Mouse (Mus musculus): ENCODE data around the gene Colgalt1. TPM values are rescaled to one million over a fixed set of nuclear protein-coding genes. Genes with fewer than 3 reads are reported as not detected.

Colgalt1 gene
- 34.5 and 44.4 TPM in 2 replicates for polyA plus RNA-seq (2015; fragmentation: Nextera tagmentation; extraction: Ambion mirVana)

GRCm38 (mm10) chr8:71610822-71611651 lies at the start of gene Colgalt1:
TSS of gene Colgalt1 (plus strand) at chr8:71610998.

DNA sequence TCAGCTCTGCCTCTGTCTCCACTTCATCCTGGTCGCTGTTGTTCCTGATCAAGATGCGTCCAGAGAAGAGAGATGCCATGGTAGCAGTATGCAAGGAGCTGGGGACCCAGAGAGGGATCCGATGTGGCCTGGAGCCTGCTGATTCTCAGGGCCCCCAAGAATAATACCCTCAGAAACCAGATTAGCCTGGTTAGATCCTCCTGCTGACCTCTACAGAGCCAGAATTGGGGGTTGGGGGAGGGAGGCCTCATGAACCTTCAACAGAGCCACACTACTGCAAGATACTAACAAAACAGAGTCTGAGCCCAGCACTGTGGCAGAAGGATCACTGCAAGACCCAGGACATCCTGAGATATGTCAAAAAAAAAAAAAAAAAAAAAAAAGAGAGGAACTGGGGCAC lies 44.3 kb upstream of the Colgalt1 start, which contains the start of gene Nxnl1:
Gene Nxnl1, minus strand, starts transcription at position 101 of the 400 bp plus-strand sequence.

GRCm38 (mm10) chr8:71568387-71568937 lies 42.3 kb upstream of the Colgalt1 start, which contains the start of gene Slc27a1:
TSS of gene Slc27a1 (plus strand) at chr8:71568882.

DNA sequence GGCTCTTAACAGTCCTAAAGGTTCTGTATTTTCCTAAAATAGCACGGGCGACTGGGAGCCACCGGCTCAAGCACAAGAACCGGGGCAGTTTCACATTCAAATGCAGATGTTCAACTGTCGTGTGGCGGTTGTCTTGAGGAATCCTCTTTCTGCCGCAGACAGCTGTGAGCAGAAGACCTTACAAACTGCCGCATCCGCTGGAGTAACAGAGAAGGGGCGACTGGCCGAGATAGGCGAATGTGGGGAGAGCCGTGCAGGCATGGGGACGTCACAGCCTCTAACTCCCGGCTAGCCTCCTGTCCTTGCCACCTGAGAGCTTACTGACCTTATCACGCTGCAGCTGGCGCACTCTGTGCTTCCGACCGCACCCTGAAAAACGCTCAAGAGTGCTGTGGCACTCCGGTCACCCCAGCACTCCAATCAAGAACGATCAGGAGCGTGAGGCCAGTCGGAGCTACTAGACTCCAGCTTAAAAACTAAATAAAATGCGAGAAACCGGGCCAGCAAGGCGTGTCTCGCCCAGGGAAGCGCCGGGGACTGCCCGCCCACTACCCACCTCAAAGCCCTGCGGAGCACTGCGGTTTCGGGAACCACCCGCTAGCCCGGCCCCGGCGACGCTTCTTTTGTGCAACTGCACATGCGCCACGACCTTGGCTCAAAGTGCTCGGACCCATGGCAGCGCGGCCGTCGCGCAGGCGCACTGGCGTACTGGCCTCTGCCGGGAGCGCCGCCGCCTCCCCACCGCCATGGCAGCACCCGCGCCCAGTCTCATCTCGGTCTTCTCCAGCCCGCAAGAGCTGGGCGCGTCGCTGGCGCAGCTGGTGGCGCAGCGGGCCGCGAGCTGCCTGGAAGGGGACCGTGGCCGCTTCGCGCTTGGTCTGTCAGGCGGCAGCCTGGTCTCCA lies 19.1 kb upstream of the Colgalt1 start, which contains the start of gene Pgls:
Gene Pgls, plus strand, starts transcription at position 706 of the 903 bp plus-strand sequence.

DNA sequence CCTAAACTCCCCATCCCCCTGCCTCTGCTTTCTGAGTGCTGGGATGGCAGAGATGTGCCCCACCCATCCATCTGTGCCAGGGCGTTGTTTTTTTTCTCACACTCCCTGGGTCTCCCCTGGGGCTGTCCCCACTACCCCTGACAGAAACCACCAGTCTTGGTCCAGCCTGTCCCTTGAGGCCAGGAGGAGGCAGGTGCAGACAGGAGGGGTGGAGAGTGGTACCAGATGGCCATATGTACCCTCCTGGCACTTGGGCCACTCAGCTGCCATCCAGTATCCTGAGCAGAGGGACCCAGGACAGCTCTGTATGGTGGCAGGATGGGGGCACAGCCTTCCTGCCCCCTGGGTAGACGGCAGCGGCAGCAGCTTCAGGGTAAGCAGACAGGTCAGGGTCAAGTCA lies 13.3 kb upstream of the Colgalt1 start, which contains the start of gene Fam129c:
Gene Fam129c, plus strand, starts transcription at position 198 of the 400 bp plus-strand sequence.

DNA sequence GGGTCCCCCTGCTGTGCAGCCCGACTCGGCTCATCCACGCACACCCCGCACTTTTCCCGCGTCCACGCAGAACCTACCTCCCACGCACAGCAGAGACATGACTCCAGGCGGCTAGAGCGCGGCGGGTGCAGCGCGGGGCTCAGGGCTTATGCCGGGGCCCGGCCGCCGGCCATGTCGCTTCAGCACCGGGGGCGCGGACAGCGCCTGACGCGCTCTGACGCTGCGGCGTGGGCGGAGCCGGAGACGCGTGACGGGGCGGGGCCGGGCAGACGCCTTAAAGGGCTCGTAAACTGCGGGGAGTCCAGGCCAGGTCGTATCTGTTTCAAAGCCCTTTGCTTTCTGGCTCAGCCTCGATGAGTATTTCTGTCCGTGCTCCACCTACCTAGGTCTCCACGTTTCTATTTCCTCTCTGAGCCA lies 60.8 kb downstream of the Colgalt1 start, which contains the start of gene Unc13a:
Gene Unc13a, minus strand, starts transcription at position 209 of the 417 bp plus-strand sequence.

Other genes with a start within 250 kb of the Colgalt1 start
- gene Use1, start 244.2 kb upstream of the Colgalt1 start, polyA plus RNA-seq (2015; fragmentation: Nextera tagmentation; extraction: Ambion mirVana), result 74.6 and 89.0 TPM in 2 replicates
- 7.8 and 8.6 TPM in 2 replicates for gene Ocel1, start 239.7 kb upstream of the Colgalt1 start, polyA plus RNA-seq (2015; fragmentation: Nextera tagmentation; extraction: Ambion mirVana)
- 9.6 and 13.2 TPM in 2 replicates for gene Nr2f6, start 229.0 kb upstream of the Colgalt1 start, polyA plus RNA-seq (2015; fragmentation: Nextera tagmentation; extraction: Ambion mirVana)
- gene Ushbp1, start 215.2 kb upstream of the Colgalt1 start, polyA plus RNA-seq (2015; fragmentation: Nextera tagmentation; extraction: Ambion mirVana), result 7.3 and 10.4 TPM in 2 replicates
- gene Babam1, start 214.1 kb upstream of the Colgalt1 start, polyA plus RNA-seq (2015; fragmentation: Nextera tagmentation; extraction: Ambion mirVana), result 58.4 and 62.9 TPM in 2 replicates
- gene Ankle1, start 205.0 kb upstream of the Colgalt1 start, polyA plus RNA-seq (2015; fragmentation: Nextera tagmentation; extraction: Ambion mirVana), result 44.9 and 47.2 TPM in 2 replicates
- gene Abhd8, start 147.3 kb upstream of the Colgalt1 start, polyA plus RNA-seq (2015; fragmentation: Nextera tagmentation; extraction: Ambion mirVana), result 12.1 and 15.6 TPM in 2 replicates
- 132 and 137 TPM in 2 replicates for gene Mrpl34, start 146.0 kb upstream of the Colgalt1 start, polyA plus RNA-seq (2015; fragmentation: Nextera tagmentation; extraction: Ambion mirVana)
- gene Dda1, start 141.8 kb upstream of the Colgalt1 start, polyA plus RNA-seq (2015; fragmentation: Nextera tagmentation; extraction: Ambion mirVana), result 57.6 and 58.7 TPM in 2 replicates
- gene Ano8, start 125.0 kb upstream of the Colgalt1 start, polyA plus RNA-seq (2015; fragmentation: Nextera tagmentation; extraction: Ambion mirVana), result 0.48 and 0.53 TPM in 2 replicates
- gene Gtpbp3, start 122.9 kb upstream of the Colgalt1 start, polyA plus RNA-seq (2015; fragmentation: Nextera tagmentation; extraction: Ambion mirVana), result 8.7 and 9.3 TPM in 2 replicates
- 80.9 and 96.7 TPM in 2 replicates for gene Plvap, start 99.2 kb upstream of the Colgalt1 start, polyA plus RNA-seq (2015; fragmentation: Nextera tagmentation; extraction: Ambion mirVana)
- gene Ccdc194, start 85.3 kb upstream of the Colgalt1 start, polyA plus RNA-seq (2015; fragmentation: Nextera tagmentation; extraction: Ambion mirVana), result 0.11 and 0.13 TPM in 2 replicates
- 74.9 and 101 TPM in 2 replicates for gene Bst2, start 73.5 kb upstream of the Colgalt1 start, polyA plus RNA-seq (2015; fragmentation: Nextera tagmentation; extraction: Ambion mirVana)
- 45.0 and 54.4 TPM in 2 replicates for gene Mvb12a, start 68.1 kb upstream of the Colgalt1 start, polyA plus RNA-seq (2015; fragmentation: Nextera tagmentation; extraction: Ambion mirVana)
- 3.3 and 4.9 TPM in 2 replicates for gene Tmem221, start 52.1 kb upstream of the Colgalt1 start, polyA plus RNA-seq (2015; fragmentation: Nextera tagmentation; extraction: Ambion mirVana)
- 0.05 and 0.08 TPM in 2 replicates for gene Nxnl1, start 44.4 kb upstream of the Colgalt1 start, polyA plus RNA-seq (2015; fragmentation: Nextera tagmentation; extraction: Ambion mirVana)
- 7.9 and 14.5 TPM in 2 replicates for gene Slc27a1, start 42.1 kb upstream of the Colgalt1 start, polyA plus RNA-seq (2015; fragmentation: Nextera tagmentation; extraction: Ambion mirVana)
- 174 and 198 TPM in 2 replicates for gene Pgls, start 18.8 kb upstream of the Colgalt1 start, polyA plus RNA-seq (2015; fragmentation: Nextera tagmentation; extraction: Ambion mirVana)
- gene Fam129c, start 13.3 kb upstream of the Colgalt1 start, polyA plus RNA-seq (2015; fragmentation: Nextera tagmentation; extraction: Ambion mirVana), result 8.2 and 11.6 TPM in 2 replicates
- 0.24 and 0.53 TPM in 2 replicates for gene Unc13a, start 60.8 kb downstream of the Colgalt1 start, polyA plus RNA-seq (2015; fragmentation: Nextera tagmentation; extraction: Ambion mirVana)
- gene Jak3, start 65.3 kb downstream of the Colgalt1 start, polyA plus RNA-seq (2015; fragmentation: Nextera tagmentation; extraction: Ambion mirVana), result 7.5 and 9.3 TPM in 2 replicates
- gene Insl3, start 78.2 kb downstream of the Colgalt1 start, polyA plus RNA-seq (2015; fragmentation: Nextera tagmentation; extraction: Ambion mirVana), result 5.0 and 6.6 TPM in 2 replicates
- gene B3gnt3, start 90.8 kb downstream of the Colgalt1 start, polyA plus RNA-seq (2015; fragmentation: Nextera tagmentation; extraction: Ambion mirVana), result 4.3 and 5.0 TPM in 2 replicates
- gene Fcho1, start 114.7 kb downstream of the Colgalt1 start, polyA plus RNA-seq (2015; fragmentation: Nextera tagmentation; extraction: Ambion mirVana), result 48.8 and 51.1 TPM in 2 replicates

Data from spleen, postnatal 0 days (tissue).